Comparison of ENCODE assay signal across 15 mouse cellular contexts in genomic region chr7:68001269-68001668, GRCm38 (mm10).
"Had no signal": no experiment of that assay in that cellular context is flagged by ENCODE, and none has a peak within 500 bp of the region (broad histone marks: within the 10 kb centered on the region; RNA-seq: fewer than 3 reads in every experiment).

No protein-coding gene starts in this region.

- ATAC-seq: midbrain, embryonic 16.5 days had no signal

- H3K27me3 ChIP-seq: midbrain, embryonic 12.5 days; neural tube, embryonic 12.5 days had no signal

- H3K9ac ChIP-seq: liver, embryonic 14.5 days; lung, embryonic 14.5 days; midbrain, embryonic 12.5 days; neural tube, embryonic 12.5 days had no signal

- DNase-seq: lung, adult 18-20 months; lung, embryonic 14.5 days; lung, postnatal 10 days; lung, postnatal 4 days; right cerebral cortex, postnatal 25 days; right cerebral cortex, postnatal 4 days; spleen, adult 18-20 months; thymus, adult 18-20 months; thymus, postnatal 14 days; thymus, postnatal 36 days had no signal

- H3K9me3 ChIP-seq: midbrain, embryonic 10.5 days; midbrain, embryonic 12.5 days; neural tube, embryonic 12.5 days had no signal

- H3K4me2 ChIP-seq: lung, embryonic 14.5 days; midbrain, embryonic 12.5 days; neural tube, embryonic 12.5 days had no signal

- H3K27ac ChIP-seq: liver, embryonic 14.5 days; midbrain, embryonic 10.5 days; midbrain, embryonic 12.5 days; neural tube, embryonic 12.5 days had no signal

- H3K4me3 ChIP-seq: midbrain, embryonic 10.5 days; midbrain, embryonic 12.5 days; neural tube, embryonic 12.5 days had no signal
